Mouse (Mus musculus): ENCODE measurements around the gene Ssc5d. TPM values are rescaled to one million over a fixed set of nuclear protein-coding genes. Genes with fewer than 3 reads are reported as not detected.

The Ssc5d gene
- total RNA-seq, 2 experiments from 2014 or later, result 2.4 to 3.5 TPM

GRCm38 (mm10) chr7:4906466-4906950 is 19.1 kb upstream of the Ssc5d start, which contains the start of gene Gm36210:
Gene Gm36210, minus strand, starts transcription at chr7:4906516.
- DNase-seq (ENCODE audit: low spot score in 2 of 2), result no peak

GRCm38 (mm10) chr7:4911561-4911960 is 14.0 kb upstream of the Ssc5d start:
- DNase-seq (ENCODE audit: low spot score in 2 of 2), result peak in 1 of 2 experiments; percentile 70
- peak; percentile 82 for TF ChIP-seq CTCF (conservative IDR thresholded peaks at IDR 0.05)
- no peak overlapping the region for H3K27ac ChIP-seq
- H3K4me3 ChIP-seq, result no peak overlapping the region

More at GRCm38 (mm10) chr7:4906466-4906950, 19.1 kb upstream of the Ssc5d start, which contains the start of gene Gm36210:
- H3K27ac ChIP-seq, result no peak within 1 kb of the TSS
- no peak within 1 kb of the TSS for H3K4me3 ChIP-seq
- no peak for TF ChIP-seq CTCF (conservative IDR thresholded peaks at IDR 0.05)

GRCm38 (mm10) chr7:4912248-4912647 is 13.3 kb upstream of the Ssc5d start:
- no peak for DNase-seq (ENCODE audit: low spot score in 2 of 2)
- Histone ChIP-seq H3K27ac (no peak overlapping the region), H3K4me3 (no peak overlapping the region)
- TF ChIP-seq CTCF (conservative IDR thresholded peaks at IDR 0.05), result no peak

- peak within 1 kb of the TSS; percentile 93 for H3K27ac ChIP-seq
- no peak for TF ChIP-seq CTCF (conservative IDR thresholded peaks at IDR 0.05)
- peak within 1 kb of the TSS; percentile 92 for H3K4me3 ChIP-seq
- DNase-seq (ENCODE audit: low spot score in 2 of 2), result peak; percentile 92 to 97
Observed at GRCm38 (mm10) chr7:4915007-4915665, 10.4 kb upstream of the Ssc5d start, which contains the start of gene Zfp628. Gene Zfp628, plus strand, starts transcription at chr7:4915217.

- TF ChIP-seq CTCF (conservative IDR thresholded peaks at IDR 0.05), result no peak
- DNase-seq (ENCODE audit: low spot score in 2 of 2), result no peak
- peak overlapping the region; percentile 92 for H3K4me3 ChIP-seq
- H3K27ac ChIP-seq, result peak overlapping the region; percentile 93
Observed at GRCm38 (mm10) chr7:4915669-4916416, 9.7 kb upstream of the Ssc5d start.

- Histone ChIP-seq H3K27ac (no peak overlapping the region), H3K4me3 (no peak overlapping the region)
- DNase-seq (ENCODE audit: low spot score in 2 of 2), result no peak
- no peak for TF ChIP-seq CTCF (conservative IDR thresholded peaks at IDR 0.05)
Observed at GRCm38 (mm10) chr7:4917494-4917893, 8.1 kb upstream of the Ssc5d start.

- no peak for DNase-seq (ENCODE audit: low spot score in 2 of 2)
- no peak for TF ChIP-seq CTCF (conservative IDR thresholded peaks at IDR 0.05)
- Histone ChIP-seq H3K27ac (no peak overlapping the region), H3K4me3 (no peak overlapping the region)
Observed at GRCm38 (mm10) chr7:4918681-4919080, 6.9 kb upstream of the Ssc5d start.

- no peak for DNase-seq (ENCODE audit: low spot score in 2 of 2)
- TF ChIP-seq CTCF (conservative IDR thresholded peaks at IDR 0.05), result no peak
- no peak overlapping the region for H3K4me3 ChIP-seq
- H3K27ac ChIP-seq, result no peak overlapping the region
Observed at GRCm38 (mm10) chr7:4919096-4919495, 6.5 kb upstream of the Ssc5d start.

GRCm38 (mm10) chr7:4919971-4920370 is 5.6 kb upstream of the Ssc5d start:
- no peak for TF ChIP-seq CTCF (conservative IDR thresholded peaks at IDR 0.05)

GRCm38 (mm10) chr7:4920496-4920895 is 5.1 kb upstream of the Ssc5d start:
- no peak for DNase-seq (ENCODE audit: low spot score in 2 of 2)
- no peak for TF ChIP-seq CTCF (conservative IDR thresholded peaks at IDR 0.05)
- H3K27ac ChIP-seq, result peak overlapping the region; percentile 94; the same call in 1 of the 2 replicates
- H3K4me3 ChIP-seq, result no peak overlapping the region

More at GRCm38 (mm10) chr7:4919971-4920370, 5.6 kb upstream of the Ssc5d start:
- H3K4me3 ChIP-seq, result no peak overlapping the region
- no peak for DNase-seq (ENCODE audit: low spot score in 2 of 2)
- H3K27ac ChIP-seq, result no peak overlapping the region

- H3K4me3 ChIP-seq, result peak overlapping the region; percentile 85
- no peak for TF ChIP-seq CTCF (conservative IDR thresholded peaks at IDR 0.05)
- no peak for DNase-seq (ENCODE audit: low spot score in 2 of 2)
- H3K27ac ChIP-seq, result peak overlapping the region; percentile 94
Observed at GRCm38 (mm10) chr7:4920976-4921823, 4.4 kb upstream of the Ssc5d start.

- H3K27ac ChIP-seq, result peak within 1 kb of the TSS; percentile 94
- no peak for DNase-seq (ENCODE audit: low spot score in 2 of 2)
- H3K4me3 ChIP-seq, result peak within 1 kb of the TSS; percentile 85
- TF ChIP-seq CTCF (conservative IDR thresholded peaks at IDR 0.05), result no peak
Observed at GRCm38 (mm10) chr7:4921824-4922482, 3.6 kb upstream of the Ssc5d start, which contains the start of gene Nat14. Gene Nat14, plus strand, starts transcription at chr7:4922028.

All from layer of hippocampus, adult 2 months (tissue).